Mouse (Mus musculus) bone marrow, adult 2 months (tissue): ENCODE measurements around the gene Trim29.

Experiments
- CTCF ChIP-seq: fragments of 200-500 bp; IDR thresholded peaks from 2 replicates; pipeline ENCODE4 v1.5.1; 2011; ENCODE audit warnings: low read length, control low read depth; ENCODE audit not compliant: control insufficient read depth, insufficient read depth
- POLR2A ChIP-seq: fragments of 200-500 bp; IDR thresholded peaks from 2 replicates; pipeline ENCODE4 v1.6.1; 2011; ENCODE audit warnings: low read depth, mild to moderate bottlenecking, control low read depth, low read length, borderline replicate concordance; ENCODE audit not compliant: control insufficient read depth

- TF ChIP-seq CTCF (peak; percentile 63), POLR2A (no peak)
These were observed 29.0 kb downstream of the Trim29 start for GRCm38 (mm10) chr9:43339614-43340020.
